Mouse (Mus musculus) T-cell, adult 2 months (primary cell): Measurements from ENCODE around the gene Pde6b.

Experiments used
- DNase-seq: peaks from one replicate; pipeline ENCODE4 v3.0.0; 2022; ENCODE audit warnings: low spot score

Gene Pde6b

DNA sequence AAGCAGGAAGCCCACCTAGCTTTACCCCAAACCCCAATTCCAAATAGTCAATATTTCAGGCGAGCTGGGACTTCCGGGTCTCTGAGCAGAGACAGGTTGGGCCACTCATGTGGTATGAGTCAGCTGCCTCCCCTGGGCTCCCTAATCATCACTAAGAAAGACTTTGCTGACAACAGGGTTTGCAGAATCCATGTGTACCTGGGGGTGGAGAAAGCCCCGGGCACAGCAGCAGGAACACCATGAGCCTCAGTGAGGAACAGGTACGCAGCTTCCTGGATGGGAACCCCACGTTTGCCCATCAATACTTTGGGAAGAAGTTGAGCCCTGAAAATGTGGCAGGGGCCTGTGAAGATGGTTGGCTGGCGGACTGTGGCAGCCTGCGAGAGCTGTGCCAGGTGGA, at the start of gene Pde6b:
Gene Pde6b (plus strand): TSS at position 191 of the 400 bp plus-strand sequence.
- no peak for DNase-seq

DNA sequence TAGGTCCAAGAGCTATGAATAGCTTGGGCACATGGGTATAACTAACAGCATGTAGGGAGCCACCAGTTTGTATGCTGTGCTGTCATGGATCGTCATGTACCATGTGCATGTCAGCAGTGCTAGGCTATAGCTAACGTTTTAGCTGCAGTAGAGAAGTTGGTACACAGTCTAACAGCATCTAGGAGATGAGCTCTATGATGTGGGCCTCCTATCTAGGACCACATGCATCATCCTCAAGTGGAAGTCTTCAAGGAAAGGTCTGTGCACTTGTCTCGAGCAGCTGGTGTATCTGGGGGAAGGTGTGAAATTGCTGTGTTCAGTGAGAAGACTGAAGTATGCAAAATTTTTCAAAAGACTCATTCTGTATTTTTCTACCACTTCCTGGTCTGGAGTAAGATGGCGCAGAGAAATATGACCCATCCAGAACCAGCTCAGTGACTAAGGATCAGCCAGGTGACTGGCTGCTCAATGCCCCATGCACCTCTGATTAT, 44.5 kb upstream of the Pde6b start:
- no peak for DNase-seq

DNA sequence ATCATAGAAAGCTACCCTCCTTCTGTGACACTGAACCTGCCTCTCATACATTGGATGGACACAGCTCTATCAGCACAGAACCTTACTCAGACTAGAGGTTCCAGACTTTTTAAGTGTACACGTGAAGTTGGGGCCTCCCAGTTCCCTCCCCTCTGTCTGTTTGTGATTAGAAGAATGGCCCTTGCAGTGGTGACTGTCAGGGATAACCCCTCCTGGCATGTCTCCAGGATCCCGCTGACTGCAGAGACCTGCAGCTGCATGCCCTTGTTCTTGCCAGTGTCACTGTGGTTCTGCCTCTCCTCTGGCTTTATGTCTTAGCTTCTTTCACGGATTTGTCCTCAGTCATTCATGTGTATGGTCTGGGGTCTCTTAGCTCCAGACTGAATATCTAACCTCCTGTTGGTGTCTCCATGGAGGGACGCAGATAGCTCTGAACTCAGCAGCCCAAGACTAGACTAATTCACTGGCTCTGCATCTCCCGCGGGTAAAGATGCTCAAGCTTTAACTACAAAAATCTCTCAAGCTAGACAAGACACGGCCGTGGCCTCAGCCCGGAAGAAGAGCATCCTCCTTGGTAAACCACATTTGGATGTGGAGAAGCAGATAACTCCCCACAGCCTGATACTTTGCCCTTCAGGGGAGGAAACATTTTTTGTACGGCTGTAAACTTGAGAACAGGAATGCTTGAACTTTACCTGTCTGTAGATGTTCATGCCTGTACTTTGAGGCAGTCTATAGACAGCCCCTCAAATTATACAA, 42.7 kb upstream of the Pde6b start:
- no peak for DNase-seq

DNA sequence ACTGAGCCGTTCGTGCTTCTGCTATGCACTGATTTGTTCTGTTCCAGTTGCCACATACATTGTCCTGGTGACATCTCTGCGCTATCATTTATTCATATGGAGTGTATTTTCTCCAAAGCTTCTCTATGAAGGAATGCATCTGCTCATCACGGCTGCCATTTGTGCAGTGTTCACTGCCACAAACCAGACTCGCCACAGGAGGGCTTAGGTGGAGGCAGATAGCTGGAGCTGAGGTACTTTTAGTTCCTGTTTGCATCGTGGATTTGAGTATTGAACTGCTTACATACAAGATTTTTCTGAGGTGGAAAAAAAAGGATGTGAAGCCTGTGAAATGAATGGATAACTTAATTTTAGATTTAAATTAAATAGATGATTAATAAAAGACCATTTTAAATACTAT, 40.3 kb upstream of the Pde6b start:
- DNase-seq = no peak

DNA sequence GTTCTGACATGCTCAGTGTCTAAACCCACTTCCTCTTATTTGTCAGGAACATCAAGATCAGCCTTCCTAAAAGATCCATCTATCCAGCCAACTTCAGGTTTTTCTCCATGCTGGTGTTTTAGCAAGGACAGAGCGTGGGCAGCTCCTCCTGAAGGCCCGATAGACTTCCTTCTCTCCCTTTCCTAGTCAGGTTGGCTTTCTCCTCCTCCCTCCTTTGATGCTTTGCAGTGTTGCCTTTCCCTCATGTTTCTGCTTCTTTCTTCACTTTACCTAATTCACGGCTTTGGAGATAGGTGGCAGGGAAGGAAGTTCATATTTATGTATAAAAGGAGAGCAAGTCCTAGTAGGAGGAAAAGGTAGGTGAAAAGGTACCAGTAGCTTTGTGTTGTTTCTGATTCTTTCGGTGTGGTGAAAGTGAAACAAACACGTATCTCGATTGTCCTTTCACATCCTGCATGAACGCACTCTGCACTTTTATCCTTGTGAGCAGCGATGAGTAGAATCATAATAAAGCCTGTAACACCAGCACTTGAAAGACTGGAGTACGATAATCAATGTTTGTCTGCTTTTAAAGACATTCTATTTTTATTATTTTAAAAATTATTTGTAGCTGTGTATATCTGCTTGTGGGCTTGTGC, 38.6 kb upstream of the Pde6b start:
- no peak for DNase-seq

DNA sequence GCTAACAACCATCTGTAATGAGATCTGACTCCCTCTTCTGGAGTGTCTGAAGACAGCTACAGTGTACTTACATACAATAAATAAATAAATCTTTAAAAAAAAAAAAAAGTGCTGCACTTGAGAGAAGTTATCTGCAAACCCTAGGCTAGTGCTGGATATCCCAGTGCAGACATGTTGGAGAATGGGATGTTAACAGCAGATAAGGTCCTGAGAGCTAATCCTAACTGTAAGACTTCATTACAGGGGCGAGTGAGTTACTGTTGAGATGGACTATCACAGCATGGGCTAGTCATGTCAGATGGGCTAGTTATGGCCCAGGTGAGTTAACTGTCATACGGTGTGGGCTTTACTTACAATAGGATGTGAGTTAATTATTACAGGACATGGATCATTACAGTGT, 34.1 kb upstream of the Pde6b start:
- no peak for DNase-seq

DNA sequence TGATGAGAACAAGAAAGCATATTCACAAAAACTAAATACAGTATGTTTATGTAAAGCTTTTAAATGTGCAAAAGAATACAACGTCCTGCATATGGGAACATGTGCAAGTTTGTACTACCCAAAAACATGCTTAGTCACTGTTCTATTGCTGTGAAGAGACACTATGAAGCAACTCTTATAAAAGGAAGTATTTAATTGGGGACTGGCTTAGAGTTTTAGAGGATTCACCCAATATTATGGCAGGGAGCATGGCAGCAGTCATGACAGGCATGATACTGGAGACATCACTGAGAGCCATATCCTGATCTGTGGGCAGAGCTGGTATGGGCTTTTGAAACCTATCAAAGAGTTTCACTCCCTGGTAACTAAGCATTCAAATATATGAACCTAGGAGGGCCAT, 30.3 kb upstream of the Pde6b start:
- DNase-seq = no peak

DNA sequence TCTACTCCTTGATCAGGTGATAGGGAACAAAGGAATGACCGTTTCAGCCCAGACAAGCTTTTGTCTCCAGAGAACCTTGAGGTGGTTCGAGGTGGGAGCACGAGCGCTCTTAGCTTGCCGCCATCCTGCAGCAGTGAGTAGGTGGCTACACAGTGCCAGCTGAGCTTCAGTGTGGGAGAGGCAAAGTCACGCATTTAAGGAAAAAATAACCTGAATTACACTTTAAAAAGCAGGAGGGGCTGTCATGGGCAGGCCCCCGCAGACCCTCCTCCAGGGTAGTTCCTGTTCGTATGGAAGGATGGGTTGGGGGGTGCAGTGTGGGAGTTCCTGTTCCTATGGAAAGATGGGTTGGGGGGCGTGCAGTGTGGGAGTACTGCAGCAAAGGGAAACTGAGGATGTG, 28.7 kb upstream of the Pde6b start:
- no peak for DNase-seq

DNA sequence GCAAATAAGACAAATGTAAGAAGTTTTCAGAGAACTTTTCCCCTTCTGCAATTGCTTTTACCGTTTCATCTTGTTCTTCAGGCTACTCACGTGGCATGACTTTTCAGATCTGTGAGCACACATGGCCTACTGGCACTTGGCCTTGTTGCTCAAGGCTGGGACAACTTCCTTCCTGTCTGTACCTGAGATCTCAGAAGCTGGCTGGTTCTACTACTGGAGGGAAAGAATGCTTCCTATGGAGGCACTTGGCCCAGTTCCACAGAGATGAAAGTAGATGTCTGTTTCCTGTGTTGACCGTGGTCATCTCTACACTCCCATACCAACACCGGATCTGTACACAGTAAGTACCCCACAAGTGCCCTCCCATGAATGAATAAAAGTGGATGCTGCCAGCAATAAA, 28.0 kb upstream of the Pde6b start:
- no peak for DNase-seq

DNA sequence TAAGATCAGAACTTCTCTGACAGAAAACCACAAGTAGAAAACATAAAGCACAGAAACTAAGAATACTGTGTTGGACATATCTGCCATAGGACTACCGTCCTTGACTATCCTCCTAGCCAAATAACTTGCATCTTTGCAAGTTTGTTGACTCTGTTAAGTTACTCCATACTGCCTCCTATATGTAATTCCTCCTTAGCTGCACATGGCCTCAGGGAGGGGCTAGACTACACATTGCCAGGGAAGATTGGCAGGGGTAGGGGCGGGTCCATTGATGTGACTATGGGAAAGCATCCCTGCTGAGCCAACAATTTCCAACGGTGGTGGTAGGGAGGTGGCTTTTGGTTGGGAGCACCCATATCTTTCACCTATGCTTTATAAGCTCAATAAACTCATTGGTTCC, 25.9 kb upstream of the Pde6b start:
- DNase-seq = no peak

DNA sequence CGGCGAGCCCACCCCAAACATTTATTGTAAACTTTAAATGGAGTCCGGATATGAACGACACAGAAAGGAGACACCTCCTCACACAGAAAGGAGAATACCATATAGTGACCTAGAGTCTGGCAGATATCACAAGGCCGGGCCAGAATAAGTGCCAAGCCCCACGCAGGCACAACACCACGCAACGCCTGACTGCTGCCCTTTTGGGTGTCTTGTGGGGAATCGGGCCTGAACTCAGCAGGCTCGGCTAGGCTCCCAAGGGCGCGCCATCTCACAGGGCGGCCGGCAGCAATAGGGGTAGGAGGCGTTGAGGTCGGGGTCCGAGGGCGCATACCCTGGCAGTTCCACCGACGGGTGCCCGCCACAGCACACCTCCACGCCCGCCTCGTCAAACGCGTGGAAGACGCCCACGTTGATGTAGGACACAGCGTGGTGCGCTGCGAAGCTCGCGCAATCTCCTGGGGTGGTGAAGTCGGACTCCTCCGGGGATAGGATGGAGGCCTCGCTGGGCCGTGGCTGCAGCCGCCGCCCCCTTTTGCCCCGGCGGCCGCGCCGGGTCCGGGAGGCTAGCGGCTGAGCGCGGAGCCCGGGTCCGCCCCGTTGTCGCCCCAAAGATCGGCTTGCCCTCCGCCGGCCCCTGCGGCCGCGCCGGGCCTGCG, 21.7 kb upstream of the Pde6b start:
- no peak for DNase-seq

DNA sequence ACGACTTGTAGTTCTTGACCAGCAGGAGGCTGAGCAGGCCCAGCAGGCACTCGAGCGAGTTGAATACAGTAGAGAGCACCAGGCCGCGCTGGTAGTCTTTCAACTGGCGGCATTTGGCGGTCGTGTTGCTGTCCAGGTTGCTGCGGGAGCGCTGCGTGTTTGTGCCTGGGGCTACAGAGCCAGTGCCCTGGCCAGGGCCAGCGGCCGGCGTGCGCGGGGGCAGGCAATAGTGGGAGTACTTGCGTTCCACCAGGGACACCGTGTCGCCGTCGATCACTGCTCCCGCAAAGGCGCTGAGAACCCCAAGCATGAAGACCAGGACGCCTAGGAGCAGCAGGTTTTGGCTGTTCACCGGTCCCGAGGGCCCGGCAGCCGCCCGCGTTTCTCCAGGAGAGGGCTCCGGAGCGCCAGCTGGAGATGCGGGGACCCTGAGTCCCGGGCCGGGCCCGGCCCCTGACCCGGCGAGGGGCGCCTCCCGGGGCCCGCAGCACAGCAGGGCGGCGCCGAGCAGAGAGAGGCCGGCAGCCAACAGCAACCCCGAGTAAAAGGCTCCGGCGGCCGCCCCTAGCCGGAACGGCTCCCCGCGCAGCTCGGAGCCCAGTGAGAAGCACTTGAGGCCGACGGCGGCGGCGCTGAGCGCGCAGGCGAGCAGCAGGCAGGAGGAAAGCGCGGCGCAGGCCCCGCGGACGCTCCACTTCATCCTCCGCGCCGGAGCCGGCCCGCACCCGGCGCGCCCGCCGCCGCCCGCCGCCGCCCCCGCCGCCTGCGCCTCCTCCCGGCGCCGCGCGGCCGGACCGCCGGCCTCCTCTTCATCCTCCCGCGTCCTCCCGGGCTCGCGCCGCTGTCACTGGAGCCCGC, 21.0 kb upstream of the Pde6b start:
- DNase-seq = no peak

DNA sequence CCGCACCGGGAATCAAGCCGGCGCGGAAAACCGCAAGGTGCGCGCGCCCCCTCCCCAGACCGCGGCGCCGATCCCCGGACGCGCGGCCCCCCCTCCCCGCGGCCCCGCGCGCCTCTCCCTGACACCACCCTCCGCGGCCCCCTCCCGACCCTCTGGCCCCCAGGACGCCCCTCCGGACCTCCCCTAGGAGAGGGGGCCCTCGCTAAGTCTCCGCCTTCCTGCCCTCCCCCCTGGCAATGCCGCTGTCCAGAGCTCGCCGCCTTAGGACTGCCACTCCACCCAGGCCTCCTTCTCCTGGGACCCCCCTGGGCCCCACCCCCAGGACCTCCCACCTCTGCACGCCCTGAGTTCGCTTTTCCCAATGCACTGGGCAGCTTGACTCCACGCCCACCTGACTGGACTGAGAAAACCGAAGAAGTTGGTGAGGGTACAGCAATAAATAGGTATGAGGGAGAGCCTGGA, 20.3 kb upstream of the Pde6b start, which contains the start of gene Gm42517:
Gene Gm42517 (minus strand): TSS at position 52 of the 462 bp plus-strand sequence.
- no peak for DNase-seq

DNA sequence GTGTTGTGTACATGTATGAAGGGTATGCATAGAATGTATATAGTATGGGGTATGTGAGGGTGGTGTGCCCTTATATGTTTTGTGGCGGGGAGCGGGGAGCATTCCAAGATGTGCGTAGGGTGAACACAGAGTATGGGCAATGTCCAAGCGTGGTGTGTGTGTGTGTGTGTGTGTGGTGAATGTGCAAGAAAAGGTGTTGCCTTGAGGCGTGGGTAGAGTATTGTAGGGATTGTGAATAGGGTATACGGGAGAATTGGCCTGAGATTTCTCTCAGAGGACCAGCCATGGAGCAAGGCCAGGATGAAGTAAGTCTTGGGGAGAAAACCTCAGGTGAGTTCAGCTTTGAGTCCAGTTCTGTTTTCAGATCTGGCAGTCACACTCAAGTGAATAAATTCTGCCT, 19.7 kb upstream of the Pde6b start:
- no peak for DNase-seq

DNA sequence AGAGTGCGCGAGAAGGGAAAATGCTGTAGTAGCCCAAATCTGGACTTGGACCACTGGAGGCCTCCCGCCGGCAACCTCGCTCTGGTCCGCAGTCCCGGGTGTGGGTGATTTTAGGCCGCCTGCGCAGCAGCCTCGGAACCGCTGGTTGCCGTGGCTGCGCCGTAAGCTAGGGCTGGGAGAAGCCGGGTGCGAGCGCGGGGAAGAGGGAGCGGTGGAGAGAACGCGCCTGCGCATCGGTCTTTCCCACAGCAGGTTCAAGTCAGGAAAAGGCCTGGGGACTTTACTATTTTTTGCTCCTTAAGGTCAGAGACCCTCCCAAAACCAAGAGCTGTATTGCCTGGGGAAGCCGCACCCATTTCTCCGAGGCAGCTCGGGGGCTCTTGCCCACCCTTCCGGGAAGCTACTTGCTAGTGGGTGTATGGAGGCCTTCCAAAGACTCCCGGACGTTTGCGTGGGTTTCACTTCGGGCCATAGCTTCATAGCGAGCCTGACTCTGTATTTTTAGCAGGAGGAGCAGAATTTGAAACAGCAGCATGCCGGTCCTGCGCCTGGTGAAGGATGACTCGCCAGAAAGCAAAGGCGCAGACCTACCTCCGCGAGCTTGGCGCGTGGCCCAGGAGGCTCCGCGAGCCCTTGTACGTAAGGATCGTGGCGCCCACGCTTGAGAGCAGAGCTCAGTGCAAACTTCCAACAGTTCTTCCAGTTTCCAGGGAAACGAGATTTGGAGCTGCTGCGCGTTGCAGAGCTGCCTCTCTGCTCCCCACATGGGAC, 19.2 kb upstream of the Pde6b start:
- no peak for DNase-seq

DNA sequence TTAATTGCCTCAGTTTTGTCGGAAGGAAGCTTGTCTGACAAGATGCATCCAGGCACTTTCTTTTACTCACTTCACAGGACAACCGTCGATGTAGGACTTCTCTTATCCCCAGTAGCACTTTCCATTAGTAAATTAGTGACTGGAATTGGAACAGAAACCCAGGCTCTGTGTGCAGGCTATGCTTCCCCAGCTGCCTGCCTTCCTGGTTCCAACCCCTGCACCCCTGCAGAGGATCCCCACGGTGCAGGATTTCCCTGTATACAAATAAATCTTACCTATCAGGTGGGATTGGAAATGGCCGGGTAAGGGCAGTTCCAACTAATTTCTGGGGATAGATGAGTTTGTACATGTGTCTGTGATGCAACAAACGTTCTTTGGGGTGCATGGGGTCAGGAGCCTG, 18.2 kb upstream of the Pde6b start:
- no peak for DNase-seq

DNA sequence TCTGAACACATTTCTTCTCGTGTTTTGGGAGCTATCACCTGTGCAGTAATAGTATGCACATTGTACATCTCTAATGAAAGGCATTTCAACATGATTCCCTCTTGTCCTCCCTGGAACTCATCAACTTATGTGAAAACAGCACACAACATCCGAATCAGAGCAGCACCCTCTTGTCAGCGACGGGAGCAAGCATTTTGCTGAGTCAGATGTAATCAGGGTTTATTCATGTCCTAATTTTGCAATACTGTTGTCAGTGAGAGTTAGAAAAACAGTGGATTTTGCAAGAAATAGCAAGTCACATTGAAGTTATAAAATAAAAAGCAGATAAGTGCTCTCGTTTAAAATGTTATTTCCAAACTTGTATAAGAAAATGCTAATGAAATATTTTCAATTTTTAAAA, 14.1 kb upstream of the Pde6b start:
- DNase-seq = no peak

DNA sequence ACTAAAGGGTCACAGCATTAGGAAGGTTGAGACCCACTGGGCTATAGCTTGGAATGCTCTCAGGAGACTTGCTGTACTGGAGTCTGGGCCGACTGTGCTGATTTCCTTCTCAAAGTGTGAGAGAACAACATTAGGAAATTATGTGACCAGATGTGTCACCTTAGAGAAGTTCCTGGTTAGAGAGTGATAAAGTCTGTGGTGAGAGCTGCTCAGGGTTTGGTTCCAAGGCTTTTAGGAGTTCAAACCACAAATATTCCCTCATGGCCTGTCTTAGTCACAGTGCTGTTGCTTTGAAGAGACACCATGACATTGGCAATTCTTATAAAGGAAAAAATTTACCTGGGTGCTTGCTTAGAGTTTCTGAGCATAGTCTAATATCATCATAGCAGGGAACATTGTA, 12.1 kb upstream of the Pde6b start:
- DNase-seq = no peak

DNA sequence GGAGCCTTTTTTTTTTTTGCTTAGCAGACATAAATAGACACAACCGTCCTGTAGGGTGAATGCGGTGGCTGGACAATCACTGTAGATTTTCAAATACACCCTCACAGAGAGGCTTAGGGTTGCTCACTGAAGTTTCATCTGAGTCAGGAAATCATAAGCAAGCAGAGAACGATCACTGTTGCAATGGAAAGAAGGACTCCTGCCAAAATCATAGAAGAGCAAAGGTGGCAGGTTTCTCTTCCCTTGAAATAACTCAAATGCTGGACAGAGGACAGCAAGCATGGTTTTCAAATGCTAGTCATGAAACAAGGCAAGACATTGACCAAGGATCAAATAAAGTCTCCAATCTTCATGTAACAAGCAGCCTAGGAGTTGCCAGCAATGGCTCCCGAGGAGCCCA, 9.8 kb upstream of the Pde6b start:
- DNase-seq = no peak

DNA sequence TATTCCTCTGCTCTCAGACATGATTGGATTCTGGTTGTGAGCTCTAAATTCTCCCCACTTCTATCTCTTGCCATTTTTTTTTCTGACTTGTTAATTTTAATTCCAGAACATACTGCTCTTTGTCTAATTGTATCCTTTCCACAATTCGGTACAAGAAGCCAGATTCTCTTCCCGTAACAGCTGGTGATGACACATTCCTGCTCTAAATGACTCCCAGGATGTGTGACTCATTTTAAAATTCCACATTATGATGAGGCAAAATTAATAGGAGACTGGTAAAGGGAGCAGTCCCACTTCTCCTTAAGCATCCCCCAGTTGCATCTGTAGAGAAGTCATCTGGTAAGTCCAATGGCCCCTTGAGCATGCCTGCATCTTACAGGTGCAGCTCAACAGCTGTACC, 2.6 kb upstream of the Pde6b start:
- DNase-seq = no peak

DNA sequence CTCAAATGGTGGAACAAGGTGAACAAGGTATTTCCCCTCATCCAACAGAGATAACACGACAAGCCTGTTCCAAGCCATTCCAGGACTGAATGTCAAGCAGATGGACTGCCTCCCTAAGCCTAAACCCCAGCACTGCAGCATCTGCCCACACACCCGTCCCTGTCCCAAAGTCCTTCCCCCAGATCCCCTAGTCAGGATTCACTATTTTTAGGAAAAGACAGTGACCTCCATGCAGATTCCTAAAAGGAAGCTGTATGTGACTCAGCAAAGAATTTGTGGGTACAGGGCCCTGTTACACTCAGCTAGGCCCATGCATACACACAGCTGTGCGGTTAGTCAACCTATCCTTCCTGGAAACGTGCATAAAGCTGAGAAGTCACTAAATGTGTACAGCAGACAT, 1.7 kb upstream of the Pde6b start:
- DNase-seq = no peak
